Mouse (Mus musculus): ENCODE measurements around the gene Btk. TPM values are rescaled to one million over a fixed set of nuclear protein-coding genes. Genes with fewer than 3 reads are reported as not detected.

The Btk gene
- 0.49 and 0.53 TPM in 2 replicates for polyA plus RNA-seq (2021; fragmentation: Nextera tagmentation)
- long read RNA-seq, experiment 1, partial matches to known transcripts = 0 of 3 reads
- long read RNA-seq, experiment 1, other reads (novel, unspliced or antisense) = 0 of 3 reads
- long read RNA-seq, experiment 2 = 0 reads

GRCm38 (mm10) chrX:134582888-134583669, at the start of gene Btk:
Btk (minus strand) TSS chrX:134583570.

GRCm38 (mm10) chrX:134600659-134601379, 17.4 kb upstream of the Btk start, which contains the start of the genes Gla and Hnrnph2:
Gla (minus strand) TSS chrX:134601125.
Hnrnph2 (plus strand) TSS chrX:134601179.

GRCm38 (mm10) chrX:134585103-134586002, 2.0 kb upstream of the Btk start, which contains the start of gene Rpl36a:
Rpl36a (plus strand) TSS chrX:134585654.

GRCm38 (mm10) chrX:134541145-134541954, 42.0 kb downstream of the Btk start, which contains the start of gene Timm8a1:
Timm8a1 (minus strand) TSS chrX:134541865.

Other genes starting within 250 kb of the Btk start
- 10.3 and 12.0 TPM in 2 replicates for gene Drp2, start 179.0 kb downstream of the Btk start, polyA plus RNA-seq (2021; fragmentation: Nextera tagmentation)
- gene Taf7l, start 107.1 kb downstream of the Btk start, polyA plus RNA-seq (2021; fragmentation: Nextera tagmentation) = 0.21 TPM in 1 of 2 replicates, not detected in the other
- 25.6 and 26.3 TPM in 2 replicates for gene Timm8a1, start 41.7 kb downstream of the Btk start, polyA plus RNA-seq (2021; fragmentation: Nextera tagmentation)
- 1,174 and 1,311 TPM in 2 replicates for gene Rpl36a, start 2.1 kb upstream of the Btk start, polyA plus RNA-seq (2021; fragmentation: Nextera tagmentation)
- gene Gla, start 17.6 kb upstream of the Btk start, polyA plus RNA-seq (2021; fragmentation: Nextera tagmentation) = 1.9 and 3.5 TPM in 2 replicates
- 78.8 and 104 TPM in 2 replicates for gene Hnrnph2, start 17.6 kb upstream of the Btk start, polyA plus RNA-seq (2021; fragmentation: Nextera tagmentation)
- 1.1 and 1.3 TPM in 2 replicates for gene Armcx4, start 102.9 kb upstream of the Btk start, polyA plus RNA-seq (2021; fragmentation: Nextera tagmentation)
- 39.9 and 48.8 TPM in 2 replicates for gene Armcx1, start 134.4 kb upstream of the Btk start, polyA plus RNA-seq (2021; fragmentation: Nextera tagmentation)
- gene Armcx6, start 167.8 kb upstream of the Btk start, polyA plus RNA-seq (2021; fragmentation: Nextera tagmentation) = 3.1 and 3.2 TPM in 2 replicates
- 41.7 and 56.6 TPM in 2 replicates for gene Armcx3, start 173.0 kb upstream of the Btk start, polyA plus RNA-seq (2021; fragmentation: Nextera tagmentation)
- 15.1 and 18.3 TPM in 2 replicates for gene Armcx2, start 225.7 kb upstream of the Btk start, polyA plus RNA-seq (2021; fragmentation: Nextera tagmentation)